Mouse (Mus musculus) midbrain, embryonic 10.5 days (tissue): Measurements from ENCODE around the gene Taar8a. TPM values are rescaled to one million over a fixed set of nuclear protein-coding genes. Genes with fewer than 3 reads are reported as not detected.
"Not testable (repeated sequence)": the region's sequence is repeated elsewhere in the genome, so short reads cannot be mapped to it uniquely, and the experiment has no call there.

Experiments
- DNase-seq: peaks from one replicate; pipeline ENCODE4 v3.0.0-alpha.2; 2017; ENCODE audit warnings: low spot score
- H3K27ac ChIP-seq: fragments of 300-500 bp; sonication (generic); replicated peaks from 2 replicates; pipeline ENCODE4 v1.5.1; 2016; ENCODE audit warnings: mild to moderate bottlenecking
- H3K27me3 ChIP-seq: fragments of 300-500 bp; sonication (generic); 2 replicates; pipeline ENCODE4 v1.6.1; 2016; ENCODE audit warnings: low read depth, mild to moderate bottlenecking; ENCODE audit not compliant: poor library complexity, severe bottlenecking
- H3K36me3 ChIP-seq: fragments of 300-500 bp; sonication (generic); 2 replicates; pipeline ENCODE4 v1.6.1; 2016; ENCODE audit warnings: mild to moderate bottlenecking, moderate library complexity
- H3K4me1 ChIP-seq: fragments of 300-500 bp; sonication (generic); 2 replicates; pipeline ENCODE4 v1.6.1; 2016
- H3K4me3 ChIP-seq: fragments of 300-500 bp; sonication (generic); 2 replicates; pipeline ENCODE4 v1.5.1; 2016; ENCODE audit warnings: mild to moderate bottlenecking, moderate library complexity
- H3K9me3 ChIP-seq: fragments of 300-500 bp; sonication (generic); replicated peaks from 2 replicates; pipeline ENCODE4 v1.6.1; 2016; ENCODE audit warnings: mild to moderate bottlenecking
- WGBS: fragments of 180-500 bp; shearing (Covaris S2); methylation state at CpG from one replicate; pipeline ENCODE4 v1.1.7; 2016; 5-methylcytosine and 5-hydroxymethylcytosine counted together
- polyA plus RNA-seq: library from polyadenylated mRNA; unstranded; fragments of >200 nt; fragmentation: Nextera tagmentation; extraction: Ambion mirVana; gene quantifications from 2 replicates; pipeline ENCODE4 v1.2.1, GENCODE M21; 2016

Gene Taar8a
- not detected in 2 replicates for polyA plus RNA-seq

DNA sequence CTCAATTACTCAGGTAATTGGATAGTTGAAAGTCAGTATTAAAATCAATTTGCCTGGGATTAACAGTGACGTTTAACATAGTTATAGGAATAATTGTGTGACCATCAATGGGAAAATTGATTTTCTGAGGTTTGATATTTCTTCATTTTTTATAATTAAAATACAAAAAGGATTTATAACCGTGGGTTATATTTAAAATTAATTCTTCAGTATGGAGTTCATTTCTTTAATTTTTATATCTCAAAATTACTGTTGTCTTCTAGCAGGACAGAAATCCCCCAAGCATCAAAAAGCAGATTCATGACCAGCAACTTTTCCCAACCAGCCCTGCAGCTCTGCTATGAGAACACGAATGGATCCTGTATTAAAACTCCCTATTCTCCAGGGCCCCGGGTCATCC, at the start of gene Taar8a:
Gene Taar8a, plus strand, starts transcription at position 301 of the 400 bp plus-strand sequence.
- DNase-seq, H3K36me3 ChIP-seq, H3K9me3 ChIP-seq, H3K27me3 ChIP-seq, H3K4me1 ChIP-seq, H3K27ac ChIP-seq, H3K4me3 ChIP-seq: not testable (repeated sequence)
- WGBS = 86% methylated on average over 2 of the region's 4 CpGs

DNA sequence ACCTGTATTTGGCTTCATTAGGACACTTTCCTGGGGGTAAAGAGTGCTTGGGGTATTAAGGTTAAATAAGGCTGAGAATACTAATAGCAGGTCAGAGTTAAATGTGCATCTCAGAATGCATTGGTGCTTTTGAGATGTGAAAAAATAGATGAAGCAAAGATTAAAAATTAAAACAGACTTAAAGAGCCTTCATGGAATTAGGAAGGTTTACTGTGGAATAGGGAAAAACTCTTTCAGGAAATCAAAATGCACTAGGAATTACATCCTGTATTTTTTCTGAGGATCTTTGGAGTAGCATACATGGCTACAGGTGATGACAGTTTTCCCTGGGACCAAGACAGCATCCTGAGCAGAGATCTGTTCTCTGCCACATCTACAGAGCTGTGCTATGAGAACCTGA, 49.4 kb upstream of the Taar8a start, which contains the start of gene Taar7d:
Gene Taar7d, plus strand, starts transcription at position 301 of the 400 bp plus-strand sequence.
- H3K4me1 ChIP-seq = no peaks in the 10 kb centered on the region
- H3K4me3 ChIP-seq = no peak within 1 kb of the TSS
- no peaks in the 10 kb centered on the region for H3K27me3 ChIP-seq
- no peaks in the 10 kb centered on the region for H3K9me3 ChIP-seq
- H3K27ac ChIP-seq = no peak within 1 kb of the TSS
- DNase-seq = no peak
- no peaks in the 10 kb centered on the region for H3K36me3 ChIP-seq

DNA sequence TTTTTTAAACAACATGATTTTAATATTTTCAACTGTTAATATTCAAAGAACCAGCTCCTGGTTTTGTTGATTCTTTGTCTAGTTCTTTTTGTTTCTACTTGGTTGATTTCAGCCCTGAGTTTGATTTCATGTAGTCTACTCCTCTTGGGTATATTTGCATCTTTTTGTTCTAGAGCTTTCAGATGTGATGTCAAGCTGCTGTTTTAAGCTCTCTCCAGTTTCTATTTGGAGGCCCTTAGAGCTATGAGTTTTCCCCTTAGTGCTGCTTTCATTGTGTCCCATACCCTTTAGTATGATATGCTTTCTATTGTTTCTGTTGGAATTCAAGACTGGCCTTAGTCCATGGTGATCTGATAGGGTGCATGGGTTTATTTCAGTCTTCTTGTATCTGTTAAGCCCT, 45.0 kb upstream of the Taar8a start:
- no peak for DNase-seq
- H3K27ac ChIP-seq = no peak overlapping the region
- no peaks in the 10 kb centered on the region for H3K4me1 ChIP-seq
- no peaks in the 10 kb centered on the region for H3K9me3 ChIP-seq
- H3K27me3 ChIP-seq = no peaks in the 10 kb centered on the region
- no peak overlapping the region for H3K4me3 ChIP-seq
- H3K36me3 ChIP-seq = no peaks in the 10 kb centered on the region

DNA sequence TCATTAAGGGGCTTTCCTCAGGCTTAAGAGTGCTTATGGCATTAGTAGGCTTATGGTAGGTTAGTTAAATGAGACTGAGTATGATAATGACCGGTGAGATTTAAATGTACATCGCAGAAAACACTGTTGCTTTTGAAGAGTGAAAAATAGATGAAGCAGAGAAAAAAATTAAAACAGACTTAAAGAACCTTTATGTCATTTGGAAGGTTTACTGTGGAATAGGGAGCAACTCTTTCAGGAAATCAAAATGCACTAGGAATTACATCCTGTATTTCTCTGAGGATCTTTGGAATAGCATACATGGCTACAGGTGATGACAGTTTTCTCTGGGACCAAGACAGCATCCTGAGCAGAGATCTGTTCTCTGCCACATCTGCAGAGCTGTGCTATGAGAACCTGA, 39.0 kb upstream of the Taar8a start, which contains the start of gene Taar7e:
Gene Taar7e, plus strand, starts transcription at position 301 of the 400 bp plus-strand sequence.
- 90% methylated on average over 2 of the region's 2 CpGs for WGBS

DNA sequence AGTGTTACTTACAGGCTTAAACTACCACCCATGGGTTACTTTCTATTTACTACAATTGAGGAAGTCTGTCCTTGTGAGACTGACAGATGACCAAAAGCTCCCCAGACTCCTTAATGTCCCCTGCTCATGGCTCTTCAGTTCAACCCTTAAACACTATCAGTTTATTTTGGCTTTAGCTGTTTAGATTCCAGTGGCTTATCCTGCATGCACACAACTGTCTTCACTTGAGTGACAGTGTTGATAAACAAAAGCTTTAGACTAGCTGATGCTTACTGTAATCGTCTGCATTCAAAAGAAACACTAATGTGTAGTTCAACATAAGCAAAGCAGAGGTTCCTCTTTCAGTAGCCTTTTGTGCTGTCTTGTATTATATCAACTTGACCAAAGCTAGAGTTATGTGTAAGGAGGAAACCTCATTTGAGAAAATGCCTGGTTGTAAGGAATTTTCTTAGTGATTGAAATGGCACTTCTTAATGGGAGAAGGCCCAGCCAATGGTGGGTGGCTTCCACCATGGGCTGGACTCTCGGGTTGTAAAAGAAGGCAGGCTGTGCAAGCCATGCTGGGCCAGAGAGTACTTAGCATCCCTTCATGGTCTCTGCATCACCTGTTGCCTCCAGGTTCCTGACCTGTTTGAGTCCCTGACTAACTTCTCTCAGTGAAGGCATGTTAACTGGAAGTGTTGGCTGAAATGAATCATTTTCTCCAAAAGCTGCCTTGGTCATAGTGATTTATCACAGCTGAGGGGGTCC, 36.0 kb upstream of the Taar8a start:
- H3K4me1 ChIP-seq = no peaks in the 10 kb centered on the region
- no peaks in the 10 kb centered on the region for H3K27me3 ChIP-seq
- DNase-seq = no peak
- no peaks in the 10 kb centered on the region for H3K9me3 ChIP-seq
- 69% methylated on average over 2 of the region's 2 CpGs for WGBS
- no peak overlapping the region for H3K27ac ChIP-seq
- no peak overlapping the region for H3K4me3 ChIP-seq
- H3K36me3 ChIP-seq = no peaks in the 10 kb centered on the region

More for the DNA sequence above, 39.0 kb upstream of the Taar8a start, which contains the start of gene Taar7e:
- Histone ChIP-seq H3K4me3 (no peak within 1 kb of the TSS), H3K27ac (no peak within 1 kb of the TSS), H3K9me3 (no peaks in the 10 kb centered on the region), H3K36me3 (no peaks in the 10 kb centered on the region), H3K4me1 (no peaks in the 10 kb centered on the region), H3K27me3 (no peaks in the 10 kb centered on the region)
- no peak for DNase-seq

DNA sequence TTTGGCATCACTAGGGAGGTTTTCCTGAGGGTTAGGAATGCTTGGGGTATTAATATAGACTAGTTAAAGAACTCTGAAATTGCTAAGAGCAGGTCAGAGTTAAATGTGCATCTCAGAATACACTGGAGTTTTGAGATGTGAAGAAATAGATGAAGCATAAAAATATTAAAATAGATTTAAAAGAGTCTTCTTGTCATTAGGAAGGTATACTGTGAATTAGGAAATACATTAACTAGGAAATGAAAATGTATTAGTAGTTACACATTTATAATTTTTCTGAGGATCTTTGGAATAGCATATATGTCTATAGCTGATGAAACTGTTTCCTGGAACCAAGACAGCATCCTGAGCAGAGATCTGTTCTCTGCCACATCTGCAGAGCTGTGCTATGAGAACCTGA, 27.1 kb upstream of the Taar8a start, which contains the start of gene Taar7f:
Gene Taar7f, plus strand, starts transcription at position 301 of the 400 bp plus-strand sequence.
- Histone ChIP-seq H3K27me3 (no peaks in the 10 kb centered on the region), H3K4me3 (no peak within 1 kb of the TSS), H3K36me3 (no peaks in the 10 kb centered on the region), H3K27ac (no peak within 1 kb of the TSS), H3K9me3 (no peaks in the 10 kb centered on the region), H3K4me1 (no peaks in the 10 kb centered on the region)
- no peak for DNase-seq

DNA sequence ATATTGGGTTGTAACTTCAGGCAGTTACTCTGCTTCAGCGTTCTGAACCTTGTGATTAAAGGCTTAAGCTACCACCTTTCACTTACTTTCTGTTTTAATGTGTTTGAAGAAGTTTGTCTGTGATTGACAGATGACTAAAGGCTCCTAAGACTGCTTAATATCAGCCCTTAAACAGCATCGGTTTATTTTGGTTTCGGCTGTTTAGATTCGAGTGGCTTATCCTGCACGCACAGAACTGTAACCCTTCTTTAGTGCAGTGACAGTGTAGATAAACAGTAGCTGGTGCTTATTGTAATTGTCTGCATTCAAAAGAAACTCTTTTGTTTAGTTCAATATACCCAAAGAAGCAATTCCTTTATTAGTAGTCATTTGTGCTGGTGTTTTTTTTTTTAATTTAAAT, 24.3 kb upstream of the Taar8a start:
- Histone ChIP-seq H3K9me3 (no peaks in the 10 kb centered on the region), H3K27me3 (no peaks in the 10 kb centered on the region), H3K4me1 (no peaks in the 10 kb centered on the region), H3K4me3 (no peak overlapping the region), H3K36me3 (no peaks in the 10 kb centered on the region), H3K27ac (no peak overlapping the region)
- WGBS = 70% methylated on average over 5 of the region's 5 CpGs
- no peak for DNase-seq

DNA sequence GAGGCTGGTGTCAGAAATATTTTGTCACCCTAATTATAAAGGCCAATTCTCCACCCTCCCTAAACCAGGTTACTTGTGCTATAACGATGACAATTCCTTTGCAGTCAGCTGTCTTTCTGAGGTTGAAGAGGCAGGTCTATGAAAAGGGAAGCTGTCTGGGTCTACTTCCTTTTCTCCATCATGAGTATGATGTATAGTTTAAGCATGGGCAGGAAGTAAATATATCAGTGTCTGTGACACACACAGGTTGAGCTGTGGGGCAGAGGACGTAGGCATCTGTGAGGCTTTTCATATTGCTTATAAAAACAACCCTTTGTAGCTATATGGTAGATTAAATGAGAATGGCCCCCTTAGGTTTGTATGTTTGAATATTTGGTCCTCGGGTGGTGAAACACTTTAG, 17.3 kb upstream of the Taar8a start:
- Histone ChIP-seq H3K27ac (no peak overlapping the region), H3K27me3 (no peaks in the 10 kb centered on the region), H3K4me3 (no peak overlapping the region), H3K4me1 (no peaks in the 10 kb centered on the region), H3K36me3 (no peaks in the 10 kb centered on the region), H3K9me3 (no peaks in the 10 kb centered on the region; the same call in 1 of the 2 replicates)
- DNase-seq = no peak
- WGBS = 94% methylated on average over 3 of the region's 3 CpGs

DNA sequence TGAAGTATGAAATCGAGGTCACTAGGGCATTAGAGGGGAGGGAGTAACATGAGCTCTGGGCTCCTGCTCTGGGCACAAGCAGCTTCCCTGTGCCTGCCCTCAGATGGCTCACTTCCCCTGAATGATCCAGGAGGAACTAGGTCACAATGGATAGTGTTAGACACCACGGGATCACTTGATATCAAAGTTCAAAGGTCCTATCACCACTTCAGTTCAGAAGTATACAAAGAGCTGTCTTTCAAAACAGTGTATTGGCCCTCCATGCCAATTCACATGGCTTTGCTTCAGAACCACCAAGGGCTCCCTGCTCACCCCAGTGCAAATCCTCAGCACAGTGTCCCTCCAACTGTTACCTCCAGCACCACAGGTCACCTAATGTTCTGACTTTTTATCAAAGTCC, 1.5 kb upstream of the Taar8a start:
- not testable (repeated sequence) for H3K27me3 ChIP-seq, DNase-seq, H3K9me3 ChIP-seq, H3K4me1 ChIP-seq, H3K4me3 ChIP-seq, H3K27ac ChIP-seq, H3K36me3 ChIP-seq
- WGBS = 73% methylated on average over 2 of the region's 2 CpGs

DNA sequence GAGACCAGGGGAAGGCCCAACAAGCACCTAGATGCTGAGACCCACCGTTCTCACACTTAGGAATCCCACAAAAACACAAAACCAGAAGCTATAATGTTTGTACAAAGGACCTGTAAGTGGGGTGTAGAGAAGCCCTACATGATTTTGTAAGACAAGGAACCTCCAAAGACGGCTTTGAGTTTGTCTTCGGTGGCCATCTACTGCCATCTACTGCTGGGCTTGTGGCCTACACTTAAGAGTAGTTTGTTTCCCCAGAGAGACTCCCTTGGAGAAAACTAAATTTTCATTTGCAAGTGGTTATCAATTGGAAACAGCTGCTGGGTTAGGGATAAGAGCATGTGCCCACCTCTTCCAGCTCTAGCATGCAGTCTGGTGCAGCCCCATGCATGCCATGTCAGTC, 3.9 kb downstream of the Taar8a start:
- Histone ChIP-seq H3K36me3 (no peaks in the 10 kb centered on the region), H3K4me1 (no peaks in the 10 kb centered on the region), H3K27me3 (no peaks in the 10 kb centered on the region), H3K9me3 (no peaks in the 10 kb centered on the region), H3K27ac (no peak overlapping the region), H3K4me3 (no peak overlapping the region)
- WGBS = 41% methylated on average over 3 of the region's 3 CpGs
- peak; percentile 33 for DNase-seq

DNA sequence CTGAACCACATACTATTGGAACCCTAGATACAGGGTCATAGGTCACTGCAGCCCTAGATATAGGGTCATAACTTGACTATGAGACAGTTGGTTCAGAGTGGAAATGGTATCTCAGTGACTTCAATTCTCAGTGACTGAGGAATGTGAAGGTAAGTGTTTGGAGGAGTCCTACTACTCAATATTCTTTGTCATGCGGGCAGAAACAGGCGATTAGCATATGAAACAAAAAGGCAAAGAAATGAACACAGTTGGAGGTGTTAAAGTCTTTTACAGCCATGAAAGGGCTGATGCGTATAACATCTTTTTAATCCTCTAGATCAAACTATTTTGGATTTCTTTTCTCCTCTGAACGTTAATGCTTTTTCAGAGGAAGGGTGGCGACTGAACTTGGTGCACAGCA, 9.6 kb downstream of the Taar8a start:
- Histone ChIP-seq H3K9me3 (no peaks in the 10 kb centered on the region), H3K4me1 (peaks cover 5% of the 10 kb centered on the region), H3K27ac (no peak overlapping the region), H3K36me3 (no peaks in the 10 kb centered on the region), H3K27me3 (no peaks in the 10 kb centered on the region), H3K4me3 (no peak overlapping the region)
- WGBS = 62% methylated on average over 5 of the region's 5 CpGs
- no peak for DNase-seq

DNA sequence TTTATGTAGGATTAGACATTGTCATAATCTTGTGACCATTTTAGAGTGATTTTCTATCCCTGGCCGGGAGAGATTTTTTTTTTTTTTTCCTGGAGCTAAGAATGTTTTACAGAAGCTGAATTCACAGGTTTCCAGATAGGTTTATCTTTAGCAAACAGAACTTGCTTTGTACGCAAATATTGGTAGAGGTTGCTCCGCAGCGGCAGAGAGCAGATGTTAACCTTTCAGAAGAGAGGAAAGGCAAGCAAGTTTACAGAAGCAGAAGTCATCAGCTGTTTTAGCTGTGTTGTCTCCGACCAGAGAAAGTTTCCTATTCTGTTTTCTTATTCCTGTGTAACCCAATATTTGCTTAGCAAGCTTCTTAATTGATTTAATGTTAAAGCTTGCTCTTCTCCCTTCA, 10.3 kb downstream of the Taar8a start:
- WGBS = 76% methylated on average over 5 of the region's 5 CpGs
- no peak for DNase-seq
- no peak overlapping the region for H3K27ac ChIP-seq
- H3K4me3 ChIP-seq = no peak overlapping the region
- H3K9me3 ChIP-seq = no peaks in the 10 kb centered on the region
- H3K4me1 ChIP-seq = peaks cover 5% of the 10 kb centered on the region
- H3K36me3 ChIP-seq = no peaks in the 10 kb centered on the region
- no peaks in the 10 kb centered on the region for H3K27me3 ChIP-seq

DNA sequence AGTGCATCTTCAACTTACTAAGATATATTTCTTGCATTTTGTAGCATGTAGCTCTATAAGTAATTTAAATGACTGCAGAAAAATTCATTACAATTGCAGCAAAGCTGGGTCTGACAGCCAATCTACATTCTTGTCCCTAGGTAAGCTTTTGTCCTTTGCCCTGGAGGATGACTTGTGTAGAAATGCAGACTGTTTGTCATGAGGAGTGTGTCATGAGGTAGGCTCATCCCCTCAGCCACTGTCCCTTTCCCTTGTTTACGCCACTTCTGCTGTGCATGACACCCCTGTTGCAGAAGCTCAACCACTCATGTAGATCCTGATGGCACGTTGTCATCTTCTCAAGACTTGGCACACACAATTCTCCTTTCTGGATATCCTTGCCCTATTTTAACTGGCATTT, 10.9 kb downstream of the Taar8a start:
- H3K36me3 ChIP-seq = no peaks in the 10 kb centered on the region
- no peaks in the 10 kb centered on the region for H3K27me3 ChIP-seq
- no peak overlapping the region for H3K27ac ChIP-seq
- H3K9me3 ChIP-seq = no peaks in the 10 kb centered on the region
- DNase-seq = no peak
- peaks cover 5% of the 10 kb centered on the region for H3K4me1 ChIP-seq
- 91% methylated on average over 2 of the region's 2 CpGs for WGBS
- H3K4me3 ChIP-seq = no peak overlapping the region
